Mouse (Mus musculus): ENCODE results near the gene Fhdc1. TPM values are rescaled to one million over a fixed set of nuclear protein-coding genes. Genes with fewer than 3 reads are reported as not detected.

Fhdc1 gene
- polyA plus RNA-seq (2015; fragmentation: Nextera tagmentation; extraction: Ambion mirVana): 1.2 and 2.3 TPM in 2 replicates

GRCm38 (mm10) chr3:84480006-84480897, at the start of gene Fhdc1:
Fhdc1 (minus strand) TSS chr3:84480429.
- under 1% methylated on average over 81 of the region's 82 CpGs for WGBS
- Histone ChIP-seq H3K9me3 (replicated peaks) (no peaks in the 10 kb centered on the region), H3K4me3 (peak within 1 kb of the TSS; percentile 64), H3K27me3 (peaks cover 57% of the 10 kb centered on the region), H3K27ac (no peak within 1 kb of the TSS), H3K36me3 (no peaks in the 10 kb centered on the region), H3K4me1 (replicated peaks) (peaks cover 24% of the 10 kb centered on the region), H3K9ac (peak within 1 kb of the TSS; percentile 58), H3K4me2 (peak within 1 kb of the TSS; percentile 99)
- peak; percentile 54 for ATAC-seq (replicated peaks; ENCODE audit: insufficient number of reproducible peaks, insufficient read depth, low FRiP score, low read depth)

- Histone ChIP-seq H3K9ac (no peak overlapping the region), H3K4me3 (no peak overlapping the region), H3K4me2 (no peak overlapping the region), H3K4me1 (replicated peaks) (peaks cover 8% of the 10 kb centered on the region), H3K36me3 (no peaks in the 10 kb centered on the region), H3K9me3 (replicated peaks) (no peaks in the 10 kb centered on the region), H3K27me3 (no peaks in the 10 kb centered on the region), H3K27ac (no peak overlapping the region)
- ATAC-seq (replicated peaks; ENCODE audit: insufficient number of reproducible peaks, insufficient read depth, low FRiP score, low read depth): no peak
- WGBS: 84% methylated on average over 2 of the region's 2 CpGs
These were observed 48.8 kb upstream of the Fhdc1 start for GRCm38 (mm10) chr3:84529021-84529420.

GRCm38 (mm10) chr3:84524952-84525351, 44.7 kb upstream of the Fhdc1 start:
- peaks cover 8% of the 10 kb centered on the region for H3K4me1 ChIP-seq (replicated peaks)
- H3K27me3 ChIP-seq: no peaks in the 10 kb centered on the region
- no peak overlapping the region for H3K4me3 ChIP-seq
- H3K9ac ChIP-seq: no peak overlapping the region
- 76% methylated on average over 1 of the region's 1 CpGs for WGBS
- no peak overlapping the region for H3K4me2 ChIP-seq
- no peak overlapping the region for H3K27ac ChIP-seq
- no peaks in the 10 kb centered on the region for H3K9me3 ChIP-seq (replicated peaks)
- no peak for ATAC-seq (replicated peaks; ENCODE audit: insufficient number of reproducible peaks, insufficient read depth, low FRiP score, low read depth)
- H3K36me3 ChIP-seq: no peaks in the 10 kb centered on the region

GRCm38 (mm10) chr3:84516163-84516562, 35.9 kb upstream of the Fhdc1 start:
- Histone ChIP-seq H3K9me3 (replicated peaks) (no peaks in the 10 kb centered on the region), H3K36me3 (peaks cover 5% of the 10 kb centered on the region), H3K4me1 (replicated peaks) (peaks cover 9% of the 10 kb centered on the region; the same call in 1 of the 2 replicates), H3K27ac (no peak overlapping the region), H3K9ac (no peak overlapping the region), H3K4me2 (no peak overlapping the region), H3K27me3 (no peaks in the 10 kb centered on the region), H3K4me3 (no peak overlapping the region)
- WGBS: 89% methylated on average over 3 of the region's 3 CpGs
- ATAC-seq (replicated peaks; ENCODE audit: insufficient number of reproducible peaks, insufficient read depth, low FRiP score, low read depth): no peak

GRCm38 (mm10) chr3:84512774-84513515, 32.7 kb upstream of the Fhdc1 start:
- ATAC-seq (replicated peaks; ENCODE audit: insufficient number of reproducible peaks, insufficient read depth, low FRiP score, low read depth): no peak
- no peak overlapping the region for H3K9ac ChIP-seq
- H3K4me2 ChIP-seq: no peak overlapping the region
- WGBS: 72% methylated on average over 6 of the region's 6 CpGs
- no peak overlapping the region for H3K27ac ChIP-seq
- H3K4me1 ChIP-seq (replicated peaks): peaks cover 9% of the 10 kb centered on the region; the same call in 1 of the 2 replicates
- peaks cover 8% of the 10 kb centered on the region for H3K36me3 ChIP-seq
- no peaks in the 10 kb centered on the region for H3K27me3 ChIP-seq
- H3K4me3 ChIP-seq: no peak overlapping the region
- no peaks in the 10 kb centered on the region for H3K9me3 ChIP-seq (replicated peaks)

GRCm38 (mm10) chr3:84505193-84505592, 25.0 kb upstream of the Fhdc1 start:
- ATAC-seq (replicated peaks; ENCODE audit: insufficient number of reproducible peaks, insufficient read depth, low FRiP score, low read depth): no peak
- H3K27ac ChIP-seq: no peak overlapping the region
- no peak overlapping the region for H3K9ac ChIP-seq
- H3K4me3 ChIP-seq: no peak overlapping the region
- WGBS: 81% methylated on average over 4 of the region's 4 CpGs
- H3K4me2 ChIP-seq: no peak overlapping the region
- peaks cover 3% of the 10 kb centered on the region; the same call in 1 of the 2 replicates for H3K4me1 ChIP-seq (replicated peaks)
- no peaks in the 10 kb centered on the region for H3K27me3 ChIP-seq
- peaks cover 8% of the 10 kb centered on the region; the same call in 1 of the 2 replicates for H3K36me3 ChIP-seq
- no peaks in the 10 kb centered on the region for H3K9me3 ChIP-seq (replicated peaks)

- H3K27me3 ChIP-seq: no peaks in the 10 kb centered on the region
- H3K27ac ChIP-seq: no peak overlapping the region
- H3K9ac ChIP-seq: no peak overlapping the region
- no peak overlapping the region for H3K4me3 ChIP-seq
- H3K4me2 ChIP-seq: no peak overlapping the region
- H3K4me1 ChIP-seq (replicated peaks): peaks cover 3% of the 10 kb centered on the region; the same call in 1 of the 2 replicates
- no peaks in the 10 kb centered on the region for H3K9me3 ChIP-seq (replicated peaks)
- peaks cover 7% of the 10 kb centered on the region; the same call in 1 of the 2 replicates for H3K36me3 ChIP-seq
- WGBS: 85% methylated on average over 8 of the region's 8 CpGs
- ATAC-seq (replicated peaks; ENCODE audit: insufficient number of reproducible peaks, insufficient read depth, low FRiP score, low read depth): no peak
These were observed 24.1 kb upstream of the Fhdc1 start for GRCm38 (mm10) chr3:84504291-84504690.

- Histone ChIP-seq H3K9me3 (replicated peaks) (no peaks in the 10 kb centered on the region), H3K27me3 (no peaks in the 10 kb centered on the region), H3K4me2 (no peak overlapping the region), H3K27ac (no peak overlapping the region), H3K36me3 (no peaks in the 10 kb centered on the region; the same call in 1 of the 2 replicates), H3K4me1 (replicated peaks) (peaks cover 3% of the 10 kb centered on the region; the same call in 1 of the 2 replicates), H3K9ac (no peak overlapping the region), H3K4me3 (no peak overlapping the region)
- 71% methylated on average over 2 of the region's 2 CpGs for WGBS
- no peak for ATAC-seq (replicated peaks; ENCODE audit: insufficient number of reproducible peaks, insufficient read depth, low FRiP score, low read depth)
These were observed 21.9 kb upstream of the Fhdc1 start for GRCm38 (mm10) chr3:84502101-84502500.

GRCm38 (mm10) chr3:84500491-84500890, 20.3 kb upstream of the Fhdc1 start:
- no peak overlapping the region for H3K4me3 ChIP-seq
- no peak overlapping the region for H3K27ac ChIP-seq
- 83% methylated on average over 10 of the region's 10 CpGs for WGBS
- peaks cover 3% of the 10 kb centered on the region; the same call in 1 of the 2 replicates for H3K4me1 ChIP-seq (replicated peaks)
- no peaks in the 10 kb centered on the region for H3K9me3 ChIP-seq (replicated peaks)
- no peak overlapping the region for H3K4me2 ChIP-seq
- H3K36me3 ChIP-seq: peaks cover 5% of the 10 kb centered on the region
- no peaks in the 10 kb centered on the region for H3K27me3 ChIP-seq
- no peak overlapping the region for H3K9ac ChIP-seq
- no peak for ATAC-seq (replicated peaks; ENCODE audit: insufficient number of reproducible peaks, insufficient read depth, low FRiP score, low read depth)

GRCm38 (mm10) chr3:84497718-84498117, 17.5 kb upstream of the Fhdc1 start:
- 82% methylated on average over 11 of the region's 11 CpGs for WGBS
- no peak for ATAC-seq (replicated peaks; ENCODE audit: insufficient number of reproducible peaks, insufficient read depth, low FRiP score, low read depth)
- Histone ChIP-seq H3K4me2 (no peak overlapping the region), H3K9ac (no peak overlapping the region), H3K9me3 (replicated peaks) (no peaks in the 10 kb centered on the region), H3K36me3 (peaks cover 10% of the 10 kb centered on the region), H3K27me3 (no peaks in the 10 kb centered on the region), H3K4me1 (replicated peaks) (peaks cover 3% of the 10 kb centered on the region; the same call in 1 of the 2 replicates), H3K27ac (no peak overlapping the region), H3K4me3 (no peak overlapping the region)

- H3K36me3 ChIP-seq: peaks cover 10% of the 10 kb centered on the region; the same call in 1 of the 2 replicates
- ATAC-seq (replicated peaks; ENCODE audit: insufficient number of reproducible peaks, insufficient read depth, low FRiP score, low read depth): no peak
- no peak overlapping the region for H3K27ac ChIP-seq
- no peak overlapping the region for H3K4me3 ChIP-seq
- 86% methylated on average over 8 of the region's 8 CpGs for WGBS
- no peak overlapping the region for H3K9ac ChIP-seq
- H3K27me3 ChIP-seq: no peaks in the 10 kb centered on the region
- no peaks in the 10 kb centered on the region for H3K4me1 ChIP-seq (replicated peaks)
- no peak overlapping the region for H3K4me2 ChIP-seq
- no peaks in the 10 kb centered on the region for H3K9me3 ChIP-seq (replicated peaks)
These were observed 12.4 kb upstream of the Fhdc1 start for GRCm38 (mm10) chr3:84492657-84493056.

Measured in heart, embryonic 15.5 days (tissue).